25 mouse cellular contexts compared by ENCODE assay signal in genomic region chr6:133885871-133886415, GRCm38 (mm10). TPM values are rescaled to one million over a fixed set of nuclear protein-coding genes. Genes with fewer than 3 reads are reported as not detected.
DNase-seq lines count a peak whose midpoint lies in the region; ATAC-seq and TF ChIP-seq lines count a peak whose summit lies in the region.
"Had no signal": no experiment of that assay in that cellular context is flagged by ENCODE, and none has a peak within 500 bp of the region (broad histone marks: within the 10 kb centered on the region; RNA-seq: fewer than 3 reads in every experiment).

No protein-coding gene starts in this region.

- H3K9me3 ChIP-seq in kidney, embryonic 14.5 days (ENCODE audit: control insufficient read depth, low read length): no peaks in the 10 kb centered on the region
- H3K9me3 ChIP-seq: embryonic facial prominence, embryonic 15.5 days; forebrain, embryonic 10.5 days had no signal

- no peaks in the 10 kb centered on the region for H3K27me3 ChIP-seq in kidney, adult 2 months (replicated peaks; ENCODE audit: control insufficient read depth, insufficient read depth, low read length)
- H3K27me3 ChIP-seq in kidney, embryonic 14.5 days (ENCODE audit: control insufficient read depth, insufficient read depth, low read length): no peaks in the 10 kb centered on the region
- H3K27me3 ChIP-seq: embryonic facial prominence, embryonic 13.5 days; embryonic facial prominence, embryonic 15.5 days; forebrain, embryonic 12.5 days had no signal

- no peak overlapping the region for H3K9ac ChIP-seq in kidney, embryonic 14.5 days (ENCODE audit: low read depth, low read length)
- H3K9ac ChIP-seq: embryonic facial prominence, embryonic 13.5 days; embryonic facial prominence, embryonic 15.5 days; forebrain, embryonic 12.5 days had no signal

- no peak for ATAC-seq in kidney, embryonic 14.5 days (ENCODE audit: low FRiP score, low TSS enrichment)
- ATAC-seq: forebrain, embryonic 14.5 days had no signal

- no peak overlapping the region for H3K4me2 ChIP-seq in kidney, embryonic 14.5 days (replicated peaks; ENCODE audit: low read depth, low read length)
- H3K4me2 ChIP-seq: embryonic facial prominence, embryonic 13.5 days; embryonic facial prominence, embryonic 15.5 days; forebrain, embryonic 12.5 days had no signal

- peak overlapping the region; percentile 20; the same call in 1 of the 2 replicates for H3K4me3 ChIP-seq in kidney, adult 2 months (ENCODE audit: insufficient read depth, low read depth, low read length)
- no peak overlapping the region for H3K4me3 ChIP-seq in kidney, embryonic 14.5 days (ENCODE audit: low read length)
- H3K4me3 ChIP-seq: embryonic facial prominence, embryonic 13.5 days; embryonic facial prominence, embryonic 15.5 days; erythroblast, embryonic 14.5 days; forebrain, embryonic 10.5 days; forebrain, embryonic 12.5 days had no signal

- 57% methylated on average over 5 of the region's 5 CpGs for WGBS in kidney, adult 2 months
- WGBS in kidney, embryonic 14.5 days: 80% methylated on average over 5 of the region's 5 CpGs

- no peak for TF ChIP-seq POLR2A in kidney, adult 2 months (IDR thresholded peaks at IDR 0.05; ENCODE audit: low read depth, low read length)

- H3K27ac ChIP-seq in kidney, adult 2 months (ENCODE audit: insufficient read depth, low read depth, low read length): peak overlapping the region; percentile 98
- H3K27ac ChIP-seq in kidney, embryonic 14.5 days (ENCODE audit: low read depth, low read length): no peak overlapping the region
- H3K27ac ChIP-seq: embryonic facial prominence, embryonic 13.5 days; embryonic facial prominence, embryonic 15.5 days; forebrain, embryonic 10.5 days; forebrain, embryonic 12.5 days had no signal

- no peak for TF ChIP-seq CTCF in kidney, adult 2 months (conservative IDR thresholded peaks at IDR 0.05; ENCODE audit: insufficient read depth, insufficient read length, low read depth, low read length)

- H3K4me1 ChIP-seq in kidney, adult 2 months (ENCODE audit: control insufficient read depth, insufficient read depth, low read length): no peaks in the 10 kb centered on the region; the same call in 1 of the 2 replicates
- no peaks in the 10 kb centered on the region for H3K4me1 ChIP-seq in kidney, embryonic 14.5 days (ENCODE audit: control insufficient read depth, insufficient read depth, low read length)
- H3K4me1 ChIP-seq: embryonic facial prominence, embryonic 13.5 days; embryonic facial prominence, embryonic 15.5 days; forebrain, embryonic 10.5 days; forebrain, embryonic 12.5 days had no signal

- H3K36me3 ChIP-seq in kidney, adult 2 months (ENCODE audit: control insufficient read depth, insufficient read depth, low read length): no peaks in the 10 kb centered on the region
- H3K36me3 ChIP-seq in kidney, embryonic 14.5 days (ENCODE audit: control insufficient read depth, insufficient read depth, low read length): no peaks in the 10 kb centered on the region
- H3K36me3 ChIP-seq: embryonic facial prominence, embryonic 13.5 days; embryonic facial prominence, embryonic 15.5 days; forebrain, embryonic 10.5 days; forebrain, embryonic 12.5 days had no signal

- peak; percentile 85 for DNase-seq in kidney, adult 2 months
- peak; percentile 89 for DNase-seq in kidney, adult 9 months
- no peak for DNase-seq in kidney, postnatal 14 days
- peak; percentile 44 for DNase-seq in kidney, postnatal 36 days
- no peak for DNase-seq in kidney, postnatal 10 days
- DNase-seq: adrenal gland, adult 2 months; adrenal gland, postnatal 10 days; adrenal gland, postnatal 25 days; cerebellum, adult 11 months; cerebellum, adult 18-20 months; cerebellum, adult 8-10 months; cerebellum, adult 9-11 months; cerebellum, postnatal 14 days; cerebellum, postnatal 36 days; embryo, embryonic 11 days had no signal

RNA-seq across cellular contexts. Expression of gene Kap, which starts 32.4 kb away (rescaled TPM):
- 6,577 and 7,570 TPM in 2 replicates for polyA plus RNA-seq in kidney, adult 2 months (2012; rRNA removed)
- polyA plus RNA-seq in kidney, embryonic 14.5 days (2014; fragmentation: Nextera tagmentation; extraction: Ambion mirVana): not detected in 2 replicates
- polyA plus RNA-seq: adrenal gland, adult 2 months; brain, embryonic 14.5 days; C2C12; embryonic facial prominence, embryonic 11.5 days; embryonic facial prominence, embryonic 13.5 days; embryonic facial prominence, embryonic 15.5 days; erythroblast, embryonic 14.5 days; forebrain, embryonic 10.5 days; forebrain, embryonic 12.5 days; forebrain, embryonic 14.5 days had no signal

Comparison
In these comparisons a context has a peak if more than half of its experiments do, and no peak if none do; other contexts are left out.
1. DNase-seq: peak in kidney, adult 2 months (single experiment), kidney, adult 9 months (single experiment) and kidney, postnatal 36 days (2 of 2); none in kidney, postnatal 14 days (single experiment) and kidney, postnatal 10 days (single experiment).
2. RNA of gene Kap, which starts 32.4 kb away (polyA plus RNA-seq): 6,577 to 7,570 TPM in kidney, adult 2 months; not detected in kidney, embryonic 14.5 days; every median in the first group is over 1,000 times any median in the second.